Mouse (Mus musculus) forebrain, embryonic 16.5 days (tissue): ENCODE measurements around the gene Il34. TPM values are rescaled to one million over a fixed set of nuclear protein-coding genes. Genes with fewer than 3 reads are reported as not detected.
A peak's percentile ranks its signal among the peaks of the same experiment; 100 is the strongest.

Experiments used
- ATAC-seq: fragments of 200-750 bp; cut with Nextera tagmentation; 2 replicates; pipeline ENCODE4 v1.8.0; 2017; ENCODE audit warnings: mild to moderate bottlenecking, moderate library complexity
- H3K27ac ChIP-seq: fragments of 300-500 bp; sonication (generic); 2 replicates; pipeline ENCODE4 v1.5.1; 2014; ENCODE audit warnings: low read length, control low read depth
- H3K27me3 ChIP-seq: fragments of 300-500 bp; sonication (generic); replicated peaks from 2 replicates; pipeline ENCODE4 v1.6.1; 2014; ENCODE audit warnings: low read length; ENCODE audit not compliant: control insufficient read depth, insufficient read depth
- H3K36me3 ChIP-seq: fragments of 300-500 bp; sonication (generic); 2 replicates; pipeline ENCODE4 v1.6.1; 2014; ENCODE audit not compliant: control insufficient read depth, insufficient read depth
- H3K4me1 ChIP-seq: fragments of 300-500 bp; sonication (generic); replicated peaks from 2 replicates; pipeline ENCODE4 v1.6.1; 2014; ENCODE audit warnings: low read length; ENCODE audit not compliant: control insufficient read depth, insufficient read depth
- H3K4me2 ChIP-seq: fragments of 300-500 bp; sonication (generic); 2 replicates; pipeline ENCODE4 v1.6.1; 2014; ENCODE audit warnings: mild to moderate bottlenecking, low read length, control low read depth
- H3K4me3 ChIP-seq: fragments of 300-500 bp; sonication (generic); replicated peaks from 2 replicates; pipeline ENCODE4 v1.5.1; 2014; ENCODE audit warnings: mild to moderate bottlenecking, low read length, control low read depth
- H3K9ac ChIP-seq: fragments of 300-500 bp; sonication (generic); replicated peaks from 2 replicates; pipeline ENCODE4 v1.6.1; 2014; ENCODE audit warnings: low read depth, low read length, control low read depth
- H3K9me3 ChIP-seq: fragments of 300-500 bp; sonication (generic); 2 replicates; pipeline ENCODE4 v1.6.1; 2016; ENCODE audit warnings: low read length; ENCODE audit not compliant: control insufficient read depth
- WGBS: fragments of 180-500 bp; shearing (Covaris S2); extraction: QIAGEN DNeasy Blood & Tissue Kit; methylation state at CpG from one replicate; pipeline ENCODE4 v1.1.7; 2014; 5-methylcytosine and 5-hydroxymethylcytosine counted together
- polyA plus RNA-seq: library from polyadenylated mRNA; unstranded; fragments of >200 nt; fragmentation: Nextera tagmentation; extraction: Ambion mirVana; gene quantifications from 2 replicates; pipeline ENCODE4 v1.2.1, GENCODE M21; 2015

The Il34 gene
- polyA plus RNA-seq, 1 experiment from 2014 or later: 5.4 TPM

- Histone ChIP-seq H3K4me3 (no peak overlapping the region), H3K36me3 (no peaks in the 10 kb centered on the region), H3K9ac (no peak overlapping the region), H3K4me1 (no peaks in the 10 kb centered on the region; the same call in 1 of the 2 replicates), H3K9me3 (no peaks in the 10 kb centered on the region), H3K27ac (no peak overlapping the region), H3K27me3 (no peaks in the 10 kb centered on the region), H3K4me2 (no peak overlapping the region)
- 88% methylated on average over 3 of the region's 3 CpGs for WGBS
- ATAC-seq: no peak
Observed at GRCm38 (mm10) chr8:110704103-110704502, 101.6 kb downstream of the Il34 start.

- Histone ChIP-seq H3K4me1 (no peaks in the 10 kb centered on the region; the same call in 1 of the 2 replicates), H3K4me2 (no peak overlapping the region), H3K4me3 (no peak overlapping the region), H3K9ac (no peak overlapping the region), H3K27me3 (no peaks in the 10 kb centered on the region), H3K27ac (no peak overlapping the region), H3K9me3 (no peaks in the 10 kb centered on the region), H3K36me3 (no peaks in the 10 kb centered on the region)
- 90% methylated on average over 9 of the region's 9 CpGs for WGBS
- ATAC-seq: no peak
Observed at GRCm38 (mm10) chr8:110703460-110704061, 102.2 kb downstream of the Il34 start.

- Histone ChIP-seq H3K9me3 (no peaks in the 10 kb centered on the region), H3K27me3 (no peaks in the 10 kb centered on the region), H3K27ac (no peak overlapping the region), H3K9ac (no peak overlapping the region), H3K4me1 (no peaks in the 10 kb centered on the region; the same call in 1 of the 2 replicates), H3K4me3 (no peak overlapping the region), H3K36me3 (no peaks in the 10 kb centered on the region), H3K4me2 (no peak overlapping the region)
- 47% methylated on average over 9 of the region's 9 CpGs for WGBS
- ATAC-seq: no peak
Observed at GRCm38 (mm10) chr8:110702636-110703459, 102.9 kb downstream of the Il34 start.

- Histone ChIP-seq H3K36me3 (no peaks in the 10 kb centered on the region), H3K9me3 (no peaks in the 10 kb centered on the region), H3K27ac (no peak overlapping the region), H3K4me3 (no peak overlapping the region), H3K27me3 (no peaks in the 10 kb centered on the region), H3K4me2 (no peak overlapping the region), H3K9ac (no peak overlapping the region), H3K4me1 (peaks cover 3% of the 10 kb centered on the region)
- ATAC-seq: no peak
- 81% methylated on average over 2 of the region's 2 CpGs for WGBS
Observed at GRCm38 (mm10) chr8:110700561-110700960, 105.2 kb downstream of the Il34 start.

GRCm38 (mm10) chr8:110699501-110699900 lies 106.2 kb downstream of the Il34 start:
- H3K4me3 ChIP-seq: no peak overlapping the region
- no peak for ATAC-seq
- no peaks in the 10 kb centered on the region for H3K27me3 ChIP-seq
- no peaks in the 10 kb centered on the region for H3K9me3 ChIP-seq
- no peak overlapping the region for H3K27ac ChIP-seq
- 78% methylated on average over 7 of the region's 7 CpGs for WGBS
- H3K4me2 ChIP-seq: no peak overlapping the region
- H3K4me1 ChIP-seq: peaks cover 14% of the 10 kb centered on the region
- no peak overlapping the region for H3K9ac ChIP-seq
- no peaks in the 10 kb centered on the region for H3K36me3 ChIP-seq

- H3K27ac ChIP-seq: no peak overlapping the region
- H3K36me3 ChIP-seq: no peaks in the 10 kb centered on the region
- WGBS: 84% methylated on average over 1 of the region's 1 CpGs
- H3K27me3 ChIP-seq: no peaks in the 10 kb centered on the region
- H3K4me1 ChIP-seq: peaks cover 14% of the 10 kb centered on the region
- no peak overlapping the region for H3K9ac ChIP-seq
- ATAC-seq: no peak
- no peaks in the 10 kb centered on the region for H3K9me3 ChIP-seq
- no peak overlapping the region for H3K4me2 ChIP-seq
- no peak overlapping the region for H3K4me3 ChIP-seq
Observed at GRCm38 (mm10) chr8:110698098-110698497, 107.6 kb downstream of the Il34 start.

DNA sequence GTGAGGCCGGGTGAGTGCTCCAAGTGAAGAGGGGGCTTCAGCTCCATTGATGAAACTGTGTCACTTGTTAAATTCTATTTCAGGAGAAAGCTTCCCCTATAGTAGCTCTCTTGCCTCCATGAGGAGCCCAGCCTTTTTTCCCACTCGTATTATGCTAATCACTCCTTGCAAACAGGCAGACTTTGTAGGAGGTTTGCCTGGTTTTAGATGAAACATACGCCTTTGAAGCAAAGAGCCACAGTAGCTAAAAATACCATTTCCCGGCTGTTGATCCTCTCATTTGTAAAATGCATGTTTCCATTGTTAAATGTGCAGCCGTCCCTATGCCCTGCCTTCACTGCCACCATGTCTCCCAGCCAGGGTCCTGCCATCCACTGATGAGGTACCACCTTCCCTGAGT lies 108.2 kb downstream of the Il34 start:
- ATAC-seq: no peak

DNA sequence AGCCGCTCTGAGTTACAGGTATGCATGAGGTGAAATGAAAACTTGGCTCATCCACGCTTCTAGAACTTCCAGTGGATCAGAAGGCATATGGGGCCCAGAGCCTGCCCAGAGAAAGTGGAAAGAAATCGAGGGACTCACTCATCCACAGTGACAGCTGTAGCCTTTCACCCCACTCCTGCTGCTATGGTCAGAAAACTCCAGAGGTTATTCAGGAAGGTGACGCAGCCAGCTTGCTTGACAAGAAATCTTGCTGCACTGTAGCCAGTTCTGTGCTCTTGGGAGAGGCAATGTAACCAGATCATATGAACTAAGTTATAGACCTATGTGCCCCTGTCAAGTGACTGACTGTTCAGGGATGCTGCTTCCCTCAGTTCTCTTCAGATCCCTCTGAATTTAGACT lies 109.7 kb downstream of the Il34 start:
- no peak overlapping the region for H3K27ac ChIP-seq
- 93% methylated on average over 4 of the region's 4 CpGs for WGBS
- no peak for ATAC-seq

More for the DNA sequence above, 108.2 kb downstream of the Il34 start:
- 70% methylated on average over 5 of the region's 5 CpGs for WGBS
- Histone ChIP-seq H3K4me2 (no peak overlapping the region), H3K27me3 (no peaks in the 10 kb centered on the region), H3K9me3 (no peaks in the 10 kb centered on the region), H3K4me3 (no peak overlapping the region), H3K27ac (no peak overlapping the region), H3K4me1 (peaks cover 14% of the 10 kb centered on the region), H3K36me3 (no peaks in the 10 kb centered on the region), H3K9ac (no peak overlapping the region)

DNA sequence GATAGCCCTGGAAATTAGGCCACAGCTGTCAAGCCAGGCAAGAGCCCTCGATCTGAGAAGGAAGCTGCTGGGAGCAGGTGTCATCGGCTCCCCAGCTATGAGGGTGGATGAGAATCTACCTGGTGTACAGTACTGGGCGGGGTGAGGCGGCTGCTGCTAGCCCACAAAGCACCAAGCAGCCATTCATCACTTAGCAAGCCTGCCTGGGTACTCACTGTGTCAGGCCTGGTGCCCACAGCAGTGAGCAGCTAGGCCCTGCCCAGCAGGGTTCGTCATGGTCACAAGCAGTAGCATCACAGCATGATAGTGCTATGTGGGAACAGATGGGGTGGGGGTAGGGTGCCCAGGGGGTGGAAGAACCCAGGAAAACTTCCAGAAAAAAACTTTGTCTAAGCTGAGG lies 110.3 kb downstream of the Il34 start:
- H3K9me3 ChIP-seq: no peaks in the 10 kb centered on the region
- H3K4me1 ChIP-seq: peaks cover 14% of the 10 kb centered on the region
- no peak overlapping the region for H3K4me2 ChIP-seq
- ATAC-seq: peak; percentile 36; the same call in 1 of the 2 replicates
- WGBS: 76% methylated on average over 5 of the region's 5 CpGs
- H3K4me3 ChIP-seq: no peak overlapping the region
- no peaks in the 10 kb centered on the region for H3K36me3 ChIP-seq
- H3K9ac ChIP-seq: no peak overlapping the region
- H3K27me3 ChIP-seq: no peaks in the 10 kb centered on the region
- 0 out of 2 replicates have a peak overlapping the region, but pooled peaks have one; percentile 41 for H3K27ac ChIP-seq

More for the DNA sequence above, 109.7 kb downstream of the Il34 start:
- no peaks in the 10 kb centered on the region for H3K9me3 ChIP-seq
- H3K9ac ChIP-seq: no peak overlapping the region
- H3K36me3 ChIP-seq: no peaks in the 10 kb centered on the region
- no peaks in the 10 kb centered on the region for H3K27me3 ChIP-seq
- H3K4me2 ChIP-seq: no peak overlapping the region
- H3K4me1 ChIP-seq: peaks cover 14% of the 10 kb centered on the region
- H3K4me3 ChIP-seq: no peak overlapping the region
